Mouse (Mus musculus) hindbrain, embryonic 12.5 days (tissue): ENCODE data around the gene Dnajc22. TPM values are rescaled to one million over a fixed set of nuclear protein-coding genes. Genes with fewer than 3 reads are reported as not detected.

Source experiments
- ATAC-seq: fragments of 200-750 bp; cut with Nextera tagmentation; 2 replicates; pipeline ENCODE4 v1.8.0; 2017; ENCODE audit warnings: moderate TSS enrichment; ENCODE audit not compliant: low FRiP score
- H3K27ac ChIP-seq: fragments of 300-500 bp; sonication (generic); 2 replicates; pipeline ENCODE4 v1.5.1; 2016; ENCODE audit warnings: mild to moderate bottlenecking
- H3K27me3 ChIP-seq: fragments of 300-500 bp; sonication (generic); 2 replicates; pipeline ENCODE4 v1.6.1; 2016; ENCODE audit warnings: mild to moderate bottlenecking
- H3K36me3 ChIP-seq: fragments of 300-500 bp; sonication (generic); 2 replicates; pipeline ENCODE4 v1.6.1; 2016; ENCODE audit warnings: mild to moderate bottlenecking
- H3K4me1 ChIP-seq: fragments of 300-500 bp; sonication (generic); 2 replicates; pipeline ENCODE4 v1.6.1; 2016
- H3K4me2 ChIP-seq: fragments of 300-500 bp; sonication (generic); replicated peaks from 2 replicates; pipeline ENCODE4 v1.6.1; 2016; ENCODE audit warnings: mild to moderate bottlenecking
- H3K4me3 ChIP-seq: fragments of 300-500 bp; sonication (generic); 2 replicates; pipeline ENCODE4 v1.5.1; 2016; ENCODE audit warnings: mild to moderate bottlenecking
- H3K9ac ChIP-seq: fragments of 300-500 bp; sonication (generic); 2 replicates; pipeline ENCODE4 v1.6.1; 2016; ENCODE audit warnings: mild to moderate bottlenecking, moderate library complexity
- H3K9me3 ChIP-seq: fragments of 300-500 bp; sonication (generic); replicated peaks from 2 replicates; pipeline ENCODE4 v1.6.1; 2016; ENCODE audit warnings: mild to moderate bottlenecking
- WGBS: fragments of 180-500 bp; shearing (Covaris S2); methylation state at CpG from one replicate; pipeline ENCODE4 v1.1.7; 2016; 5-methylcytosine and 5-hydroxymethylcytosine counted together
- polyA plus RNA-seq: library from polyadenylated mRNA; unstranded; fragments of >200 nt; fragmentation: Nextera tagmentation; extraction: Ambion mirVana; gene quantifications from 2 replicates; pipeline ENCODE4 v1.2.1, GENCODE M21; 2016

Gene Dnajc22
- polyA plus RNA-seq, 1 experiment from 2014 or later, result 3.3 TPM

DNA sequence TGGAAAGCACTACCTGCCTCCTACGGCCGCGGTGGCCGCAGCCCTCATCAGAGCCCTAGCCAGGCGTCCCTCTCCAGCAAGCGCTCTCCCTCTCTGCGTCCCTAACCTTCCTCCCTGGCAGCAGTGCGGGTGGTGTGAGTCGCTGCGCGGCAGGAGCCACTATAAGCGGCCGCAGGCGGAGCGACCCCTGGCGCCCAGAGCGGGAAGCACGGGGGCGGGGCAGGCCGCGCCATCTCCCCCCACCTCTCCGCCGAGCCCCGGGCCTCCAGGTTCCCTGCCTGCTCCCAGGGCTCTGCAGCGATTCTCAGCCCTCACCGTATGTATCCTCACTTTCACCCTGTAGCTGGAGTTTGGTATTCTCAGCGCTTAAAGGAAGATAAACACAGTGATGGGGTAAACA lies 4.7 kb upstream of the Dnajc22 start:
- peak overlapping the region; percentile 53 for H3K9ac ChIP-seq
- peak overlapping the region; percentile 34 for H3K4me3 ChIP-seq
- H3K27ac ChIP-seq, result peak overlapping the region; percentile 32
- H3K27me3 ChIP-seq, result peaks cover 88% of the 10 kb centered on the region
- H3K4me2 ChIP-seq, result peak overlapping the region; percentile 51
- H3K9me3 ChIP-seq, result no peaks in the 10 kb centered on the region
- under 1% methylated on average over 24 of the region's 27 CpGs for whole genome bisulfite sequencing
- ATAC-seq, result peak; percentile 26; the same call in 1 of the 2 replicates
- H3K4me1 ChIP-seq, result peaks cover 49% of the 10 kb centered on the region
- no peaks in the 10 kb centered on the region for H3K36me3 ChIP-seq

DNA sequence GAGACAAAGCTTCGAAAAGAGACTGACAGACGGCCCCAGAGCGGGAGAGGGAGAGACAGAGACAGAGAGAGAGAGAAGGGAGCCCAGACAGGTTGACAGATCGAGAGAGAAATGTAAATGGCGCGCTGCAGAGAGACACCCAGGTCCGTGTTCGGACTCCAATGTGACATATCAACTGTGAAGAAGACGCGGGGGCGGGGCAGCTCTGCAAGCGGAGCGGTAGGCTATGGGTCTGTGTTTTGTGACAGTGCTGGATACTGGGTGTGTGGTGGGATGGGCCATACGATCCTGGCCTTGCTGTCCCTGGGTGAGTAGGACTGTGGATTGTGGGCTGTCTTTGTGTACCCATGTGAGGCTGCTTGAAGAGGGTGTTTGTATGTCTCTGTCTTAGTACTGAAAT lies 3.9 kb upstream of the Dnajc22 start:
- Histone ChIP-seq H3K9ac (peak overlapping the region; percentile 32; the same call in 1 of the 2 replicates), H3K4me1 (peaks cover 53% of the 10 kb centered on the region), H3K4me3 (peak overlapping the region; percentile 34; the same call in 1 of the 2 replicates), H3K36me3 (no peaks in the 10 kb centered on the region), H3K27me3 (peaks cover 80% of the 10 kb centered on the region), H3K27ac (peak overlapping the region; percentile 32), H3K4me2 (peak overlapping the region; percentile 51), H3K9me3 (no peaks in the 10 kb centered on the region)
- WGBS, result 10% methylated on average over 14 of the region's 14 CpGs
- no peak for ATAC-seq

- ATAC-seq, result peak; percentile 56
Observed at GRCm38 (mm10) chr15:99093291-99094258, 605 bp downstream of the Dnajc22 start.

GRCm38 (mm10) chr15:99094631-99095270 lies 1.8 kb downstream of the Dnajc22 start:
- Histone ChIP-seq H3K27me3 (peaks cover 76% of the 10 kb centered on the region), H3K27ac (peak overlapping the region; percentile 45), H3K36me3 (no peaks in the 10 kb centered on the region), H3K9ac (no peak overlapping the region), H3K4me3 (no peak overlapping the region; the same call in 1 of the 2 replicates), H3K9me3 (no peaks in the 10 kb centered on the region), H3K4me2 (peak overlapping the region; percentile 33), H3K4me1 (peaks cover 76% of the 10 kb centered on the region)
- ATAC-seq, result peak; percentile 44
- WGBS, result 1% methylated on average over 27 of the region's 27 CpGs

More at GRCm38 (mm10) chr15:99093291-99094258, 605 bp downstream of the Dnajc22 start:
- peaks cover 76% of the 10 kb centered on the region for H3K27me3 ChIP-seq
- H3K4me1 ChIP-seq, result peaks cover 79% of the 10 kb centered on the region
- H3K36me3 ChIP-seq, result no peaks in the 10 kb centered on the region
- WGBS, result 1% methylated on average over 54 of the region's 56 CpGs
- H3K9me3 ChIP-seq, result no peaks in the 10 kb centered on the region
- H3K9ac ChIP-seq, result peak overlapping the region; percentile 44
- peak overlapping the region; percentile 61 for H3K4me2 ChIP-seq
- peak overlapping the region; percentile 76 for H3K27ac ChIP-seq
- peak overlapping the region; percentile 35 for H3K4me3 ChIP-seq

- Histone ChIP-seq H3K27ac (peak overlapping the region; percentile 71), H3K4me1 (peaks cover 70% of the 10 kb centered on the region)
- WGBS, result 2% methylated on average over 6 of the region's 6 CpGs
Observed at GRCm38 (mm10) chr15:99095356-99095755, 2.4 kb downstream of the Dnajc22 start.

DNA sequence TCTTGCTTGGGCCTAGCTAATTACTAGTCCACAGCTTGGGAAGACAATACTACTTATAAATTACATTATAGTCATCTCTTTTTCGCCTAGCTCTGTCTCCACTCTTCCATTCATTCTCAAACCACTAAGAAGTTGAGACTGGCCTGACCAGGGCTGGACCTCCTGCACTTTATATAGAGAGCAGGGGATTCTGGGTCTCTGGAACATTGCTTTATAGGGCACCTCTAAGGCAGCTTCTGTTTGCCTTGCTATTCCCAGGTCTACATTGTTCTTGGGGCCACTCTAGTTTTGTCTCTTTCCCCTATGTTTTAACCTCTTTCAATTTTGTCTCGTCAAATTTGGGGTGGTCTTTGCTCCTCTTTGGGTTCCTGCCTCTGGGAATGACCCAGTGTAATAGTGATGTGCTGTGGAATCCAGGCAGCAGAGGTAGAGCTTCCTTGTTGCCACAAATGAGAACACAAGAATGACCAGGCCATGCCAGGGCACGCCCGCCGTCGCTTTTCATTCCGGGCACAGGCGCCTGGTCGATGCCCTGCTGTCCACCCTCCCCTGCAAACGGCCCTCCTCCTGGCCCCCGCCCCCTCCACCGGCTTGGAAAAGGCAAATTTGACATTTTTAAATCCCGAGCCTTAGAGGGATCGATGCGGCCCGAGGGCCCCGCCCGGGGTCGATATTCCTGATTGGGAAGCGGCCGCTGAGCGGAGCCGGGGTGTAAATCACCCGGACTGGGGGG lies 3.3 kb downstream of the Dnajc22 start:
- H3K27ac ChIP-seq, result peak overlapping the region; percentile 71

More at GRCm38 (mm10) chr15:99095356-99095755, 2.4 kb downstream of the Dnajc22 start:
- H3K36me3 ChIP-seq, result no peaks in the 10 kb centered on the region
- ATAC-seq, result no peak
- no peak overlapping the region for H3K9ac ChIP-seq
- peaks cover 76% of the 10 kb centered on the region for H3K27me3 ChIP-seq
- no peaks in the 10 kb centered on the region for H3K9me3 ChIP-seq
- H3K4me2 ChIP-seq, result peak overlapping the region; percentile 33; the same call in 1 of the 2 replicates
- H3K4me3 ChIP-seq, result no peak overlapping the region

DNA sequence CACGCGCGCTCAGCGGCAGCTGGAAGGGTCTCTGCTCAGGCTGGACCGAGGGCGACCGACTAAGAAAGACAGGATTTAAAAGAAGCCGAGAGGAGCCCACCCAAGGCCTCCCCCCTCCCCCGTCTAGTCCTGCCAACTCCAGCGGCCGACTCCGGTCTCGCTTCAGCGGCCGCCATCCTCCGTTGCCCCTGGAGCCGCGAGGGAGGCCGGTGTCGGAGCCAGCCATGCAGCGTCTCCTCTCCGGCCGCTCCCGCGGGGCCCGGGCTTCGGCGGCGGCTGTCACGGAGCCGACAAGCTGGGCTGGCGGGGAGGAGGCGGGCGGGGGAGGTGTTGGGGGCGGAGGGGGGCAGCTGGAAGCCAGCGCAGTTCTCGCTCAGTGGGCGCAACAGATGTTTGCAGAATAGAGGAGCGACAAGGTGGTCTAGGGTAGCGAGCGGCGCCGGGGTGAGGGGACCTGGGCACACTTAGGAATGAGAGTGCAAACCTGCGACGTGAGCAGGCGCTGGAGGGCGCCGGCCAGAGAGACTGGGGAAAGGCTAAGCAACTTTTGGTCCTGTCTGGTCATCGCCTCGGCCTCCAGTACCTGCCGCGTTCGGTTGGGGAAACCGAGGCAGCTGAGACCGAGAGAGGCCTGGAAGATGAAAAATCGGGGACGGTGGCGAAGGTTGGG lies 4.0 kb downstream of the Dnajc22 start:
- H3K4me1 ChIP-seq, result peaks cover 63% of the 10 kb centered on the region
- H3K4me3 ChIP-seq, result peak overlapping the region; percentile 39
- H3K9me3 ChIP-seq, result no peaks in the 10 kb centered on the region
- H3K27ac ChIP-seq, result peak overlapping the region; percentile 71
- H3K36me3 ChIP-seq, result no peaks in the 10 kb centered on the region
- H3K27me3 ChIP-seq, result peaks cover 72% of the 10 kb centered on the region
- WGBS, result under 1% methylated on average over 55 of the region's 58 CpGs
- ATAC-seq, result peak; percentile 15; the same call in 1 of the 2 replicates
- H3K4me2 ChIP-seq, result peak overlapping the region; percentile 77
- peak overlapping the region; percentile 56 for H3K9ac ChIP-seq

More for the DNA sequence above, 3.3 kb downstream of the Dnajc22 start:
- H3K36me3 ChIP-seq, result no peaks in the 10 kb centered on the region
- H3K4me2 ChIP-seq, result peak overlapping the region; percentile 77
- peak overlapping the region; percentile 39 for H3K4me3 ChIP-seq
- under 1% methylated on average over 24 of the region's 24 CpGs for WGBS
- H3K9ac ChIP-seq, result peak overlapping the region; percentile 56
- peaks cover 66% of the 10 kb centered on the region for H3K4me1 ChIP-seq
- no peaks in the 10 kb centered on the region for H3K9me3 ChIP-seq
- H3K27me3 ChIP-seq, result peaks cover 76% of the 10 kb centered on the region
- no peak for ATAC-seq

DNA sequence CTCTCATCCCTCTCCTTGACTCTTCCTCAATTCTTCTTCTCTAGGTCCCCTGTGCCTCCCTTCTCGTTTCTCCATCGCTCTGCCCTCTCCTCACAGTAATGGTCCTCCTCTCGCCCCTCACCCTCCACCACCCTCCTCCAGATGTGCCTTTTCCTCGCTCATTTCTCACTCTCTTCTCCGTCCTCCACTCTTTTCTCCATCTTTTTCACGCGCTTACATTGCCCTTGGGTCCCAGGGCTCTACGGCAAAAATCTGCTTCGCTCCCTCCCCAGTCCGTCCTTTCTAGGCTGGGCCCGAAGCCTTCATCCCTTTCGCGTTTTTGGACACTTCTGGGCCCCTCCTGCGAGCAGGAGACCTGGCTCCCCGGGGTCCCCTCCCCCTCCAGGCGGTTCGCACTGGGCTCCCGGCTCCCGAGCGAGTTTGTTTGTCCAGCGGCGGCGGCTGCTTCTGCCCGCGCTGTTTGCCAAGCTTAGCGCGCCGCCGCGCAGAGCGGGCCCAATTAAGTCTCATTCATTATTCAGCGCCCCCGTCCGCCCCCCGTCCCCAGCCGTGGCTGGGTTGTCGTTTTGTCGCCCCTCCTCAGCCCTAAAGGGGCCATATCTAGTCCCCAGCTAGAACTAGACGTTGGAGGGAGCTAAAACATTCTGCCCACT lies 5.0 kb downstream of the Dnajc22 start:
- no peaks in the 10 kb centered on the region for H3K36me3 ChIP-seq
- peak overlapping the region; percentile 56; the same call in 1 of the 2 replicates for H3K9ac ChIP-seq
- WGBS, result under 1% methylated on average over 38 of the region's 39 CpGs
- peak overlapping the region; percentile 39 for H3K4me3 ChIP-seq
- H3K4me1 ChIP-seq, result peaks cover 57% of the 10 kb centered on the region
- peak overlapping the region; percentile 66 for H3K27ac ChIP-seq
- peaks cover 62% of the 10 kb centered on the region for H3K27me3 ChIP-seq
- H3K9me3 ChIP-seq, result no peaks in the 10 kb centered on the region
- ATAC-seq, result no peak
- peak overlapping the region; percentile 77 for H3K4me2 ChIP-seq

DNA sequence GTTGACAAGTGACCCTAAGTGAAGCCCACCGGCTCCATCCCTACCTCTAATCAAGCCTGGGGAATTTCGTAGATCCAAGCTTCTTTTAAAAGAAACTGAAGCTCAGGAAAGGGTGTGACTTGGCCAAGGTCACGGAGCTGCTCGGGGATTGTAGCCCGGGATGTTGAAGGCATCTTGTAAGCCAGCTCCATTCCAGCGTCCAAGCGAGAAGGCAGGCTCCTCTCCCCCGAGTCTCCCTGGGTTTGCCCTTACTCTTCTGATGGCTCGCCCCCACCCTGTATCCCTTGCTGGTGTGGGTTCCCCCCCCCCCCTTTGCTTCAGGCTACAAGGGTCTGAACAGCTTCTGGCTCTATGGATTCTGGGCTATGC lies 5.5 kb downstream of the Dnajc22 start:
- peak overlapping the region; percentile 77 for H3K4me2 ChIP-seq
- no peaks in the 10 kb centered on the region for H3K9me3 ChIP-seq
- ATAC-seq, result no peak
- H3K27me3 ChIP-seq, result peaks cover 59% of the 10 kb centered on the region
- peak overlapping the region; percentile 66 for H3K27ac ChIP-seq
- peaks cover 52% of the 10 kb centered on the region for H3K4me1 ChIP-seq
- H3K4me3 ChIP-seq, result peak overlapping the region; percentile 39
- H3K9ac ChIP-seq, result peak overlapping the region; percentile 56; the same call in 1 of the 2 replicates
- no peaks in the 10 kb centered on the region for H3K36me3 ChIP-seq
- WGBS, result 1% methylated on average over 9 of the region's 9 CpGs

- Histone ChIP-seq H3K4me2 (peak overlapping the region; percentile 77), H3K4me1 (peaks cover 47% of the 10 kb centered on the region), H3K36me3 (no peaks in the 10 kb centered on the region), H3K27ac (no peak overlapping the region), H3K4me3 (peak overlapping the region; percentile 39), H3K27me3 (peaks cover 59% of the 10 kb centered on the region), H3K9me3 (no peaks in the 10 kb centered on the region), H3K9ac (no peak overlapping the region)
- ATAC-seq, result no peak
- WGBS, result 2% methylated on average over 15 of the region's 15 CpGs
Observed at GRCm38 (mm10) chr15:99099139-99099556, 6.2 kb downstream of the Dnajc22 start.

GRCm38 (mm10) chr15:99099984-99100383 lies 7.0 kb downstream of the Dnajc22 start:
- peaks cover 40% of the 10 kb centered on the region for H3K4me1 ChIP-seq

More at GRCm38 (mm10) chr15:99099984-99100383, 7.0 kb downstream of the Dnajc22 start:
- Histone ChIP-seq H3K4me3 (no peak overlapping the region), H3K27me3 (peaks cover 53% of the 10 kb centered on the region), H3K36me3 (no peaks in the 10 kb centered on the region), H3K27ac (no peak overlapping the region), H3K9me3 (no peaks in the 10 kb centered on the region), H3K9ac (no peak overlapping the region), H3K4me2 (no peak overlapping the region)
- no peak for ATAC-seq
- 47% methylated on average over 3 of the region's 3 CpGs for WGBS
